Mouse (Mus musculus) lung, embryonic 15.5 days (tissue): ENCODE data around the gene Clec4a1. TPM values are rescaled to one million over a fixed set of nuclear protein-coding genes. Genes with fewer than 3 reads are reported as not detected.

Experiments
- ATAC-seq: fragments of 200-750 bp; cut with Nextera tagmentation; 2 replicates; pipeline ENCODE4 v1.8.0; 2017; ENCODE audit warnings: moderate number of reproducible peaks, borderline replicate concordance; ENCODE audit not compliant: low FRiP score, low TSS enrichment; ENCODE audit errors: extremely low read depth
- H3K27ac ChIP-seq: fragments of 300-500 bp; sonication (generic); 2 replicates; pipeline ENCODE4 v1.5.1; 2015; ENCODE audit warnings: moderate library complexity, mild to moderate bottlenecking, inconsistent platforms
- H3K27me3 ChIP-seq: fragments of 300-500 bp; sonication (generic); 2 replicates; pipeline ENCODE4 v1.6.1; 2015; ENCODE audit warnings: inconsistent platforms
- H3K36me3 ChIP-seq: fragments of 300-500 bp; sonication (generic); 2 replicates; pipeline ENCODE4 v1.6.1; 2015; ENCODE audit warnings: inconsistent platforms
- H3K4me1 ChIP-seq: fragments of 300-500 bp; sonication (generic); 2 replicates; pipeline ENCODE4 v1.6.1; 2015; ENCODE audit warnings: inconsistent platforms
- H3K4me2 ChIP-seq: fragments of 300-500 bp; sonication (generic); 2 replicates; pipeline ENCODE4 v1.6.1; 2015; ENCODE audit warnings: inconsistent platforms, mild to moderate bottlenecking, moderate library complexity
- H3K4me3 ChIP-seq: fragments of 300-500 bp; sonication (generic); 2 replicates; pipeline ENCODE4 v1.5.1; 2015; ENCODE audit warnings: mild to moderate bottlenecking, inconsistent platforms
- H3K9ac ChIP-seq: fragments of 300-500 bp; sonication (generic); 2 replicates; pipeline ENCODE4 v1.6.1; 2015; ENCODE audit warnings: inconsistent platforms
- H3K9me3 ChIP-seq: fragments of 300-500 bp; sonication (generic); 2 replicates; pipeline ENCODE4 v1.6.1; 2016; ENCODE audit warnings: inconsistent platforms
- whole genome bisulfite sequencing: fragments of 180-500 bp; shearing (Covaris S2); methylation state at CpG from one replicate; pipeline ENCODE4 v1.1.7; 2015; 5-methylcytosine and 5-hydroxymethylcytosine counted together
- polyA plus RNA-seq: library from polyadenylated mRNA; unstranded; fragments of >200 nt; fragmentation: Nextera tagmentation; extraction: Ambion mirVana; gene quantifications from 2 replicates; pipeline ENCODE4 v1.2.1, GENCODE M21; 2015

Clec4a1 gene
- polyA plus RNA-seq, 1 experiment from 2014 or later, result 2.4 TPM

- Histone ChIP-seq H3K4me2 (no peak overlapping the region), H3K4me3 (no peak overlapping the region), H3K4me1 (no peaks in the 10 kb centered on the region), H3K36me3 (no peaks in the 10 kb centered on the region), H3K27me3 (no peaks in the 10 kb centered on the region), H3K9ac (no peak overlapping the region), H3K9me3 (no peaks in the 10 kb centered on the region), H3K27ac (no peak overlapping the region)
- WGBS, result 79% methylated on average over 3 of the region's 3 CpGs
- ATAC-seq, result no peak
These were observed 13.2 kb downstream of the Clec4a1 start for GRCm38 (mm10) chr6:122934845-122935244.

GRCm38 (mm10) chr6:122939618-122940017 is 18.0 kb downstream of the Clec4a1 start:
- 87% methylated on average over 5 of the region's 5 CpGs for whole genome bisulfite sequencing
- Histone ChIP-seq H3K36me3 (no peaks in the 10 kb centered on the region), H3K4me1 (no peaks in the 10 kb centered on the region), H3K4me3 (no peak overlapping the region), H3K27me3 (no peaks in the 10 kb centered on the region), H3K9me3 (no peaks in the 10 kb centered on the region), H3K4me2 (no peak overlapping the region), H3K9ac (no peak overlapping the region), H3K27ac (no peak overlapping the region)
- ATAC-seq, result no peak

DNA sequence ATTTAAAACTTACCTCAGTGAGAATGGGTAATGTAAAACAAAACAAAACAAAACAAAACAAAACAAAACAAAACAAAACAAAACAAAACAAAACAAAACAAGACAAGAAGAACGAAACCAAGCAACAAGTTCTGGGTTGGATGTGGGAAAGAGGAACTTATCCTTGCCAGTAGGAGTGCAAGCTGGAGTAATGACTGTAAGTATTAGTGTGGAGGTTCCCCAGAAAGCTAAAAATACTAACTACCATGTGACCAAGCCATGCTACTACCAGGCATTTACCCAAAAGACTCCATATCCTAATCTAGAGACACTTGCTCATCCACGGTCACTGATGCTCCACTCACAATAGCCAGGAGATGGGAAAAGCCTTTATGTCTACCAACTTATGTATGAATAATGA is 25.1 kb downstream of the Clec4a1 start:
- no peak for ATAC-seq

DNA sequence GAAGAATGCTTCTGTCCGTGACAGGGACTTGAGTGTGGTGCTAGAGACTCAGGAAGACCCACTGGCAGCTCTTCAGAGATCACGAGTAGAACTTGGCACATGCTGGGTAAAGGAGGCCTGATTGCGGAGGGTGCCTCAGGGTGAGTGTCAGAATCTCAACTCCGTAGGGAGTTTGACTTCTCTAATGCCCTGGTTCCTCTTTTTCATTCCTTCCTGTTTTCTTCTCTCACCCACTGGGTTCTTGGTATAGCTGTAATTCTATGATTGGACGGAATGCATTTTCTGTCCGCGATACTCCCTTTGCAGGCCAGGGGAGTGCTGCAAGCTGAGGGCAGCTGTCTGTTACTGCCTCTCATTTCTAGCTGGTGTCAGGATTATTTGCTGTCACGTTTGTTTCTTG is 30.8 kb downstream of the Clec4a1 start, which contains the start of gene Clec4a3:
Gene Clec4a3 (plus strand): TSS at position 115 of the 400 bp plus-strand sequence.
- H3K9me3 ChIP-seq, result no peaks in the 10 kb centered on the region
- H3K4me3 ChIP-seq, result no peak within 1 kb of the TSS
- no peak for ATAC-seq
- H3K4me1 ChIP-seq, result no peaks in the 10 kb centered on the region
- no peak within 1 kb of the TSS for H3K9ac ChIP-seq
- H3K4me2 ChIP-seq, result no peak within 1 kb of the TSS
- WGBS, result 76% methylated on average over 8 of the region's 8 CpGs
- H3K27me3 ChIP-seq, result no peaks in the 10 kb centered on the region
- H3K36me3 ChIP-seq, result no peaks in the 10 kb centered on the region
- H3K27ac ChIP-seq, result no peak within 1 kb of the TSS

More for the DNA sequence above, 25.1 kb downstream of the Clec4a1 start:
- H3K9ac ChIP-seq, result no peak overlapping the region
- no peak overlapping the region for H3K4me3 ChIP-seq
- no peaks in the 10 kb centered on the region for H3K4me1 ChIP-seq
- no peak overlapping the region for H3K4me2 ChIP-seq
- no peaks in the 10 kb centered on the region for H3K9me3 ChIP-seq
- H3K27me3 ChIP-seq, result no peaks in the 10 kb centered on the region
- H3K27ac ChIP-seq, result no peak overlapping the region
- 78% methylated on average over 2 of the region's 2 CpGs for WGBS
- H3K36me3 ChIP-seq, result no peaks in the 10 kb centered on the region

- Histone ChIP-seq H3K9ac (no peak overlapping the region), H3K27me3 (no peaks in the 10 kb centered on the region), H3K27ac (no peak overlapping the region), H3K9me3 (no peaks in the 10 kb centered on the region), H3K36me3 (no peaks in the 10 kb centered on the region), H3K4me3 (no peak overlapping the region), H3K4me1 (no peaks in the 10 kb centered on the region), H3K4me2 (no peak overlapping the region)
- no peak for ATAC-seq
- 74% methylated on average over 2 of the region's 2 CpGs for WGBS
These were observed 42.9 kb downstream of the Clec4a1 start for GRCm38 (mm10) chr6:122964562-122964961.

- no peak overlapping the region for H3K9ac ChIP-seq
- no peaks in the 10 kb centered on the region for H3K4me1 ChIP-seq
- H3K36me3 ChIP-seq, result no peaks in the 10 kb centered on the region
- H3K27ac ChIP-seq, result no peak overlapping the region
- H3K4me2 ChIP-seq, result no peak overlapping the region
- H3K9me3 ChIP-seq, result no peaks in the 10 kb centered on the region
- no peak for ATAC-seq
- H3K27me3 ChIP-seq, result no peaks in the 10 kb centered on the region
- H3K4me3 ChIP-seq, result no peak overlapping the region
- 81% methylated on average over 2 of the region's 2 CpGs for WGBS
These were observed 47.4 kb downstream of the Clec4a1 start for GRCm38 (mm10) chr6:122969048-122969447.

Other genes starting within 250 kb of the Clec4a1 start
- 0.33 and 0.40 TPM in 2 replicates for gene Nanog, start 214.4 kb upstream of the Clec4a1 start, polyA plus RNA-seq
- gene Slc2a3, start 120.2 kb upstream of the Clec4a1 start, polyA plus RNA-seq, result 7.4 and 8.1 TPM in 2 replicates
- gene Foxj2, start 101.9 kb upstream of the Clec4a1 start, polyA plus RNA-seq, result 5.1 and 5.8 TPM in 2 replicates
- gene C3ar1, start 65.7 kb upstream of the Clec4a1 start, polyA plus RNA-seq, result 3.3 and 3.4 TPM in 2 replicates
- gene Necap1, start 47.4 kb upstream of the Clec4a1 start, polyA plus RNA-seq, result 46.0 and 48.1 TPM in 2 replicates
- gene Clec4a3, start 30.7 kb downstream of the Clec4a1 start, polyA plus RNA-seq, result 3.3 and 3.9 TPM in 2 replicates
- not detected in 2 replicates for gene Clec4a4, start 68.5 kb downstream of the Clec4a1 start, polyA plus RNA-seq
- gene Clec4b1, start 128.1 kb downstream of the Clec4a1 start, polyA plus RNA-seq, result not detected in 2 replicates
- 3.0 and 3.5 TPM in 2 replicates for gene Clec4a2, start 184.6 kb downstream of the Clec4a1 start, polyA plus RNA-seq